Mouse (Mus musculus) E14TG2a.4 (cell line): Measurements from ENCODE around the gene Gnaz.
"Not testable (repeated sequence)": the region's sequence is repeated elsewhere in the genome, so short reads cannot be mapped to it uniquely, and the experiment has no call there.

Source experiments
- H3K27me3 ChIP-seq: 2 replicates; pipeline ENCODE4 v1.6.1; 2014; ENCODE audit warnings: low read length, control low read depth; ENCODE audit not compliant: insufficient read depth
- H3K36me3 ChIP-seq: 2 replicates; pipeline ENCODE4 v1.6.1; 2014; ENCODE audit warnings: low read length, control low read depth; ENCODE audit not compliant: insufficient read depth
- H3K4me1 ChIP-seq: replicated peaks from 2 replicates; pipeline ENCODE4 v1.6.1; 2014; ENCODE audit warnings: low read depth, low read length, control low read depth
- H3K4me3 ChIP-seq: replicated peaks from 2 replicates; pipeline ENCODE4 v1.5.1; 2014; ENCODE audit warnings: mild to moderate bottlenecking, low read length
- H3K9me3 ChIP-seq: 2 replicates; pipeline ENCODE4 v1.6.1; 2014; ENCODE audit warnings: low read length, control low read depth
- CTCF ChIP-seq: conservative IDR thresholded peaks from 2 replicates; pipeline ENCODE4 v1.5.1; 2014; ENCODE audit warnings: low read length
- NANOG ChIP-seq: IDR thresholded peaks from 2 replicates; pipeline ENCODE4 v1.6.1; 2014; ENCODE audit warnings: borderline replicate concordance, low read length, mixed read lengths
- POU5F1 ChIP-seq: IDR thresholded peaks from 2 replicates; pipeline ENCODE4 v1.6.1; 2014; ENCODE audit warnings: low read length, borderline replicate concordance

Gene Gnaz

DNA sequence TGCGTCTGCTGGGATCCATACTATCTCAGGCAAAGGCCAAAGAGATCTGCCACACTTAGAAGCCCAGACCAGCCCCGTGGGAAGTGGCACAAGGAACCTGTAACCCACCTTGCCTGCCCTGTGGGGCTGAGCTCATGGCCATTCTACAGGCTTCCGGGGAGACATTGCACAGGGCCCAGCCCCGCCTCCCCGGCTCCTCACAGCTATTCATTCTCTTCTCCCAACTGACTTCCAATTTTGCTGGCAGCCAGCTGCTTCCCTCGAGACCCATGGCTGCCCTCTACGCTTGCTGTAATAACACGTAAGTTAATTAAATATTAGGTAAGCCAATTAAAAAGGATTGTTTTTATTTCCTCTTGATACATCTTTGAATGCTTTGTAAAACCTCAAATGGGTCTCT is 59.5 kb downstream of the Gnaz start:
- TF ChIP-seq CTCF, result no peak
- no peak for TF ChIP-seq POU5F1
- TF ChIP-seq NANOG, result no peak
- Histone ChIP-seq H3K36me3 (no peaks in the 10 kb centered on the region), H3K4me1 (peaks cover 9% of the 10 kb centered on the region), H3K27me3 (peaks cover 28% of the 10 kb centered on the region), H3K4me3 (no peak overlapping the region), H3K9me3 (no peaks in the 10 kb centered on the region)

DNA sequence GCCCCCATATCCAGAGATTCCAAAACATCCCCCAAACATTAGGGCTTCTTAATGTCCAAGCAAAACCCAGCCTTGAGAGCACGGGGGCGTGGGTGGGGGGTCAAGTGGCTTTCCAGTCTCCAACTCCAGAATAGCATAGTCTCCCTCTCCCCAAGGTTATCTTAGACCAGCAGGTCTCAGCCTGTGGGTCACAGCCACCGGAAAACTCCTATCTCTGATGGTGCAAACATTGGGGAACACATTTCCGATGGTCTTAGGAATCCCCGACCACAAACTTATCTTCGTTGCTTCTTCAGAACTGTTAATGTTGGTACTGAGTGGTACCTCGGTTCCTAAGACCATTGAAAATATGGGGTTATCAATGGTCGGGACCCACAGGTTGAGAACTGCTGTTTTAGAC is 61.8 kb downstream of the Gnaz start:
- H3K36me3 ChIP-seq, result no peaks in the 10 kb centered on the region
- no peaks in the 10 kb centered on the region for H3K9me3 ChIP-seq
- TF ChIP-seq POU5F1, result no peak
- TF ChIP-seq NANOG, result no peak
- no peak for TF ChIP-seq CTCF
- peaks cover 24% of the 10 kb centered on the region for H3K27me3 ChIP-seq
- H3K4me3 ChIP-seq, result no peak overlapping the region
- H3K4me1 ChIP-seq, result peaks cover 14% of the 10 kb centered on the region

DNA sequence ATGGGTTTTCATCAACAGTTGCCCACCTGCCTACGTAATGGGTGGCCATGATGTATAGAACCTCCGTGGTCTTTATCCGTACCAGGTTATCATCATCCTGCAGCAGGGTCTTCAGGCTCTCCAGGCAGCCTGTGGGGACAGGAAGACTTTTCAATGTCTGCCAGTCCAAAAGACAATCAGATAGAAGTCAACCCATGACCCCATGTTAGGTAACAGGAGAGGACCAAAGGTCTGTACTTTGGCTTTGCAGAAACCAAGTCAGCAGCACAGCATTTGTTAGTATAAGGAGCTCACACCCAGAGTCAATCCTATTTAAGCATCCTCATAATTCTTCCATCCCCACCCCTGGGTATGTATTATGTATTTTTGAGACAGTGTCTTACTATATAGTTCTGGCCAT is 62.7 kb downstream of the Gnaz start:
- H3K27me3 ChIP-seq, result peaks cover 24% of the 10 kb centered on the region
- H3K4me3 ChIP-seq, result no peak overlapping the region
- TF ChIP-seq POU5F1 (no peak), CTCF (no peak), NANOG (no peak)
- H3K4me1 ChIP-seq, result peaks cover 16% of the 10 kb centered on the region
- H3K9me3 ChIP-seq, result no peaks in the 10 kb centered on the region
- H3K36me3 ChIP-seq, result no peaks in the 10 kb centered on the region

DNA sequence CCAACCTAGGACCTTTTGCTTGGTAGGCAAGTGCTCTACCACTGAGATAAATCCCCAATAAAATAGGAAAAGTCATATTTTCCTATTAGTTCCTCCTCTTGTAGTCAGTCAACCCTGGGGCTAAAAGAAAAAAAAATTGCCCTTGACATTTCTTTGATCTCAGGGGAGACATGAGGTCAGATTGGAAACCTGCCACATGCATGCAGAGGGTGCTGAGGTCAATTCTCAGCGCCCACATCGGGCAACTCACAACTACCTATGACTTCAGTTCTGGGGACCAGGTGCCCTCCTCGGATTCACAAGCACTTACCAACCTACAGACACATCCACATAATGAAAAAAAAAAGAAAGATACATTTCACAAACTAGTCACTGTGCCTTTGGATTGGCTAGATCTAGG is 63.3 kb downstream of the Gnaz start:
- no peaks in the 10 kb centered on the region for H3K9me3 ChIP-seq
- TF ChIP-seq POU5F1, result no peak
- TF ChIP-seq CTCF, result no peak
- TF ChIP-seq NANOG, result no peak

DNA sequence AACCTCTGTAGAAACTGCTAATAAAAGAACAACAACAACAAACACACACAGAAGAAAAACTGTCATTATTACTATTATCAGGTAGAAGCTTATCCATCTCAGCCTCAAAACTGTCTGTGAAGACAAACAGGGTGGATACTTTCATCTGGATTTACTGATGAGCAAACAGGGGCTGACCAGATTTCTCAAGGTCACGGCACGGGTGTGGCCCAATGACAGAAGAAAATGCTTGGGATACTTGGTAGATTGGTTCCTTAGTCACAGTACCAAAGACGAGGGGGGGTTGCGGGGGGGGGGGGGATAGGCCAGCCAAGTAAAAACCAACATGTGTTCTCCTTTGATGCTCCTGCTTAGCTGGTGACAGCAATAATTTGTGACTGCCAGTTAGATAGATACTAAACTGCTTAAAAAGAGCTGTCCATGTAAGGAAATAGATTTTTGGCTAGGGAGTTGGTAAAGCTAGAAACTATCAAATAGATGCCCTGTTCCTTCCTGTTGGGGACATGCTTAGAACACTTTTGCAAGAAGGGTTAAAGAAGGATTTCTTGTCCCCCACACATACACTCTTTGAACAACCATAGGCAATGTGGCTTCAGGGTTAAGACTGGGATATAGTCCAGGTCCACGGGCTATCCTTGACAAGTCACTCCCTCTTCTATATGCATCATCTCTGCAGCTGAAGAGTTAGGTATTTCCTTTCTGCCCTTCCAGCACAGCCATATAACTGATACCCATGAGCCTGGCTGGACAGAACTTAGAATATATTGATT is 64.6 kb downstream of the Gnaz start:
- peaks cover 17% of the 10 kb centered on the region for H3K4me1 ChIP-seq
- no peaks in the 10 kb centered on the region for H3K36me3 ChIP-seq
- H3K4me3 ChIP-seq, result no peak overlapping the region
- no peak for TF ChIP-seq CTCF
- TF ChIP-seq NANOG, result no peak
- no peak for TF ChIP-seq POU5F1
- no peaks in the 10 kb centered on the region for H3K9me3 ChIP-seq
- H3K27me3 ChIP-seq, result peaks cover 29% of the 10 kb centered on the region

More for the DNA sequence above, 63.3 kb downstream of the Gnaz start:
- Histone ChIP-seq H3K4me1 (peaks cover 16% of the 10 kb centered on the region), H3K36me3 (no peaks in the 10 kb centered on the region), H3K27me3 (peaks cover 24% of the 10 kb centered on the region), H3K4me3 (no peak overlapping the region)

DNA sequence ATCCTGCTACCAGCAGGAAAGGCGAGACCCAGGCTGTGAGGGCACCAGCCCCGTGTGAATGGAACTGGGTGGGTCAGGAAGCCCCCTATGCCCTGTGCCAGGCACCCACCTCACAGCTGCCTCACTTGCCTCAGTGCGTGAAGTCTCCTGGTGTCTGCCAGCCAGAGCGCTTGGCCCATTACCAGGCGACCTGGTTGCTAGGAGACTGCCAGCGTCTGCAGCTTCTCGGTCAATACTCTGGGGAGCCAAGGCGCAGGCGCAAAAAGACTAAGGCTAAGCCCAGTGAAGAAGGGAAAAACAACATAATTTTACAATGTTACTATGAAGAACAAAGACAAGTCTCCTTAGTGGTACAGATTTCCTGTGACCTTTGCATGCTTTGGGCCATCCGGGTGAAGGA is 65.4 kb downstream of the Gnaz start, which contains the start of gene Rsph14:
Gene Rsph14 (minus strand): TSS at position 192 of the 400 bp plus-strand sequence.
- Histone ChIP-seq H3K4me3 (no peak within 1 kb of the TSS), H3K36me3 (no peaks in the 10 kb centered on the region), H3K4me1 (peaks cover 22% of the 10 kb centered on the region), H3K27me3 (peaks cover 30% of the 10 kb centered on the region), H3K9me3 (no peaks in the 10 kb centered on the region)
- TF ChIP-seq NANOG (no peak), CTCF (no peak), POU5F1 (no peak)

DNA sequence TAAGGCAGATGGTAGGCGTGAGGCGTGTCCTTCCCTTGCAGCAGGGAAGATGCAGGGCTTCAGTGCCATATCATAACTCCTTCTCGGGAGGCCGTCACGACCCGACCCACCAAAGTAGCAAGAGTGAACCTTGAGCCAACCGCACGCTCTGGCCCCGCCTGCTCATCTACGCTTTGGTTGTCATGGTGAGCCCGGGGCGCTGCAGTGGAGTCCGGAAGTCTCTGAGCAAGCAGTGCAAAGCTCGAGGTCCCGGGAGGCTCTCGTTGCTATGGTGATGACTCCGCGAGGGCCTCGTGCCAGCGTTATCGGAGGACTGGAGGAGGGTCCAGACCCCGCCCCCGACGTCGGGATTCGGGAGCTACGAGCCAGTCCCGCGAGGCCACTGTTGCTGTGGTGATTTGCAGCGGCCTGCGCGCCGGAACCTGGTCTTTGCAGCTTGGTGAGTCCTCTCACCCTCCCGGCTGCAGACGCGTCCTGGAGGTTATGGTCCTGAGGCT is 70.0 kb downstream of the Gnaz start, which contains the start of gene Rab36:
Gene Rab36 (plus strand): TSS at position 176 of the 497 bp plus-strand sequence.
- Histone ChIP-seq H3K4me3 (peak within 1 kb of the TSS; percentile 68), H3K36me3 (no peaks in the 10 kb centered on the region), H3K27me3 (peaks cover 23% of the 10 kb centered on the region), H3K9me3 (no peaks in the 10 kb centered on the region), H3K4me1 (peaks cover 27% of the 10 kb centered on the region)
- no peak for TF ChIP-seq CTCF
- TF ChIP-seq NANOG, result no peak
- TF ChIP-seq POU5F1, result no peak

DNA sequence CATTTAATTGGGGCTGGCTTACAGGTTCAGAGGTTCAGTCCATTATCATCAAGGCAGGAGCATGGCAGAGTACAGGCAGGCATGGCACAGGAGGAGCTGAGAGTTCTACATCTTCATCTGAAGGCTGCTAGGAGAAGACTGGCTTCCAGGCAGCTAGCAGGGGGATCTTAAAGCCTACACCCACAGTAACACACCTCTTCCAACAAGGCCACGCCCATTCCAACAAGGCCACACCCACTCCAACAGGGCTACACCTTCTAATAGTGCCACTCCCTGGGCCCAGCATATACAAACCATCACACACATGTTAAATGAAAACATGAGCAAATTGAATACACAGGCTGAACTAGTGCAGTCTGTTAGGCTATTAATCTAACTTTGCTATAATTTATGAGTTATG is 75.1 kb downstream of the Gnaz start:
- Histone ChIP-seq H3K4me1 (peaks cover 49% of the 10 kb centered on the region), H3K27me3 (peaks cover 31% of the 10 kb centered on the region)
- H3K4me3 ChIP-seq, H3K36me3 ChIP-seq, H3K9me3 ChIP-seq: not testable (repeated sequence)
